Mouse (Mus musculus) midbrain, embryonic 14.5 days (tissue): ENCODE measurements around the gene Ppfia4. TPM values are rescaled to one million over a fixed set of nuclear protein-coding genes. Genes with fewer than 3 reads are reported as not detected.

Experiments used
- ATAC-seq: fragments of 200-750 bp; cut with Nextera tagmentation; 2 replicates; pipeline ENCODE4 v1.8.0; 2017; ENCODE audit warnings: moderate number of reproducible peaks, moderate library complexity; ENCODE audit not compliant: low FRiP score, low TSS enrichment
- DNase-seq: peaks from one replicate; pipeline ENCODE4 v3.0.0-alpha.2; 2015
- H3K27ac ChIP-seq: fragments of 300-500 bp; sonication (generic); replicated peaks from 2 replicates; pipeline ENCODE4 v1.5.1; 2014; ENCODE audit warnings: mild to moderate bottlenecking, low read depth, low read length, moderate library complexity
- H3K27me3 ChIP-seq: fragments of 300-500 bp; sonication (generic); 2 replicates; pipeline ENCODE4 v1.6.1; 2014; ENCODE audit warnings: low read length, control low read depth, mixed read lengths; ENCODE audit not compliant: control insufficient read depth, insufficient read depth
- H3K36me3 ChIP-seq: fragments of 300-500 bp; sonication (generic); 2 replicates; pipeline ENCODE4 v1.6.1; 2014; ENCODE audit warnings: low read length, control low read depth; ENCODE audit not compliant: control insufficient read depth, insufficient read depth
- H3K4me1 ChIP-seq: fragments of 300-500 bp; sonication (generic); 2 replicates; pipeline ENCODE4 v1.6.1; 2014; ENCODE audit warnings: mild to moderate bottlenecking, antibody characterized with exemption, low read length, control low read depth; ENCODE audit not compliant: control insufficient read depth, insufficient read depth
- H3K4me2 ChIP-seq: fragments of 300-500 bp; sonication (generic); 2 replicates; pipeline ENCODE4 v1.6.1; 2014; ENCODE audit warnings: mild to moderate bottlenecking, low read length, moderate library complexity
- H3K4me3 ChIP-seq: fragments of 300-500 bp; sonication (generic); replicated peaks from 2 replicates; pipeline ENCODE4 v1.5.1; 2014; ENCODE audit warnings: low read depth, low read length
- H3K9ac ChIP-seq: fragments of 300-500 bp; sonication (generic); replicated peaks from 2 replicates; pipeline ENCODE4 v1.6.1; 2014; ENCODE audit warnings: mild to moderate bottlenecking, low read length, moderate library complexity
- H3K9me3 ChIP-seq: fragments of 300-500 bp; sonication (generic); 2 replicates; pipeline ENCODE4 v1.6.1; 2016; ENCODE audit warnings: low read length, control low read depth, mixed read lengths; ENCODE audit not compliant: control insufficient read depth
- WGBS: fragments of 180-500 bp; shearing (Covaris S2); extraction: QIAGEN DNeasy Blood & Tissue Kit; methylation state at CpG from one replicate; pipeline ENCODE4 v1.1.7; 2014; 5-methylcytosine and 5-hydroxymethylcytosine counted together
- polyA plus RNA-seq: library from polyadenylated mRNA; unstranded; fragments of >200 nt; fragmentation: Nextera tagmentation; extraction: Ambion mirVana; gene quantifications from 2 replicates; pipeline ENCODE4 v1.2.1, GENCODE M21; 2014

The Ppfia4 gene
- polyA plus RNA-seq, 1 experiment from 2014 or later: 11.5 TPM

DNA sequence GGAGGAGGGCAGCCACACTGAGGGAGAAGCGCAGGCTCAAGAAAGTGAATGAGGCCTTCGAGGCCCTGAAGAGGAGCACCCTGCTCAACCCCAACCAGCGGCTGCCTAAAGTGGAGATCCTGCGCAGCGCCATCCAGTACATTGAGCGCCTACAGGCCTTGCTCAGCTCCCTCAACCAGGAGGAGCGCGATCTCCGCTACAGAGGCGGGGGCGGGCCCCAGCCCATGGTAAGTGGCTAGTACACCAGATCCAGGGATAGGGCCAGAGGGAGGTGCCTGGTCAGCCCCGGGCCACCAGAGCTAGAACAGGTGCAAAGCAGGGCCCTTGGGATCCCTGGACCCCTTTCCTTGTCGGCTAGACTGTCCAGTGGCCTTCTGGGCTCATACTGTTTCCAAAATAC lies 42.4 kb downstream of the Ppfia4 start:
- Histone ChIP-seq H3K4me2 (no peak overlapping the region), H3K36me3 (no peaks in the 10 kb centered on the region), H3K27ac (no peak overlapping the region), H3K27me3 (no peaks in the 10 kb centered on the region), H3K4me3 (no peak overlapping the region), H3K9ac (no peak overlapping the region), H3K4me1 (0 out of 2 replicates have a peak, but pooled peaks cover 8% of the 10 kb centered on the region), H3K9me3 (no peaks in the 10 kb centered on the region)
- DNase-seq: no peak
- ATAC-seq: no peak
- WGBS: 92% methylated on average over 13 of the region's 13 CpGs

DNA sequence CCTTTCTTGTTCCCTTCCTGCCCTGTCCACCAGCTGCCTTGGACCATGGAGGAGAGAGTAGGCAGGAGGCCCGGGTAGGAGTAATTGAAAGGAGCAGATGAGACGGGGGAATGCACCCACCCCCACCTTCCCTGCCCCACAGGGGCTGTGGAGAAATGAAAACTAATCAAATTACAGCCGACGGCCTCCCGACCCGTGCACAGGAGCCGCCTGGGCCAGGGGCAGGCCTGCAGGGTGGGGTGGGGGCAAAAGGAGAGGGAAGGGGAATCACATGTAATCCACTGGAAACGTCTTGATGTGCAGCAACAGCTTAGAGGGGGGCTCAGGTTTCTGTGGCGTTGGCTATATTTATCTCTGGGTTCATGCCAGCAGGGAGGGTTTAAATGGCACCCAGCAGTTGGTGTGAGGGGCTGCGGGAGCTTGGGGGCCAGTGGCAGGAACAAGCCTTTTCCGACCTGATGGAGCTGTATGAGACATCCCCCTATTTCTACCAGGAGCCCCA lies 43.1 kb downstream of the Ppfia4 start, which contains the start of gene Myog:
TSS of gene Myog (plus strand) at position 392 of the 502 bp plus-strand sequence.
- no peaks in the 10 kb centered on the region for H3K9me3 ChIP-seq
- H3K9ac ChIP-seq: no peak within 1 kb of the TSS
- no peaks in the 10 kb centered on the region for H3K36me3 ChIP-seq
- no peak within 1 kb of the TSS for H3K27ac ChIP-seq
- DNase-seq: no peak
- no peak within 1 kb of the TSS for H3K4me2 ChIP-seq
- H3K4me3 ChIP-seq: no peak within 1 kb of the TSS
- no peaks in the 10 kb centered on the region for H3K27me3 ChIP-seq
- 0 out of 2 replicates have a peak, but pooled peaks cover 8% of the 10 kb centered on the region for H3K4me1 ChIP-seq
- ATAC-seq: no peak
- 47% methylated on average over 11 of the region's 11 CpGs for WGBS

- Histone ChIP-seq H3K9ac (no peak overlapping the region), H3K4me1 (0 out of 2 replicates have a peak, but pooled peaks cover 8% of the 10 kb centered on the region), H3K9me3 (no peaks in the 10 kb centered on the region), H3K27ac (no peak overlapping the region), H3K4me3 (no peak overlapping the region), H3K27me3 (no peaks in the 10 kb centered on the region), H3K4me2 (no peak overlapping the region), H3K36me3 (no peaks in the 10 kb centered on the region)
- WGBS: 79% methylated on average over 3 of the region's 3 CpGs
- DNase-seq (no peak), ATAC-seq (no peak)
Observed at GRCm38 (mm10) chr1:134288239-134288638, 44.5 kb downstream of the Ppfia4 start.

DNA sequence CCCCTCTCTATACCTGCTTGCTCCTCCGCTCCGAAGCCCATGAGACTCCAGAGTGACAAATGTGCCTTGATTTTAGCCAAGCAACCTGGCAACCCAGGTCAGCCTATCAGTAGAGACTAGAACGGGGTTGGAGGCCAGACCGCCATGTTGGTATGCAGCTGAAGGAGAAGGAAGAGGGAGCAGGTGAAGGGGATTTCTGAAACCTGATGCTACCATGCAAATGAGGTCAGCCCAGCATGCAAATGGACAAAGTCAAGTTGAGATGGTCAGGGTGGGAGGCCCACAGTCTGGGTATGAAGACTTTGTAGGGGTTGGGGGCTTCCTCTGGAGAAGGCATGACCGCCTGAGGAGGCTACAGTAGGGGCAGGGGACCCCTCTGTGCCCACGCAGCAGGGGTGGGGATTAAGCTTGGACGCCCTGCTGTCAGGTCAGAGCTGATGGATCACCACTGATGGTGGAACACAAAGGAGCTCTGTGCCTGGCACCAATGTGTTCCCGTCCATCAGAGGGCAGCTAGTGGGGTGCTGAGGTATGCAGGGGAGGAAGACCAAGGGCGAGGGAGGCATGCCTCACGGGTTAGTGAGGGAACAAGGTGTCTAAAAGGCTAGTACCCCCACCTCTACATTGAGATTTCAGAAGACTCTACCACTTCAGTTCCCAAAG lies 47.1 kb downstream of the Ppfia4 start:
- WGBS: 46% methylated on average over 10 of the region's 10 CpGs
- no peak for DNase-seq
- Histone ChIP-seq H3K4me3 (no peak overlapping the region), H3K27me3 (no peaks in the 10 kb centered on the region), H3K9ac (no peak overlapping the region), H3K27ac (no peak overlapping the region), H3K36me3 (no peaks in the 10 kb centered on the region), H3K4me2 (no peak overlapping the region), H3K9me3 (no peaks in the 10 kb centered on the region), H3K4me1 (0 out of 2 replicates have a peak, but pooled peaks cover 5% of the 10 kb centered on the region)
- ATAC-seq: no peak

GRCm38 (mm10) chr1:134283108-134283507 lies 49.6 kb downstream of the Ppfia4 start:
- ATAC-seq (no peak), DNase-seq (no peak)
- H3K9me3 ChIP-seq: no peaks in the 10 kb centered on the region
- H3K4me1 ChIP-seq: no peaks in the 10 kb centered on the region
- H3K9ac ChIP-seq: no peak overlapping the region
- no peaks in the 10 kb centered on the region for H3K27me3 ChIP-seq
- no peak overlapping the region for H3K4me2 ChIP-seq
- H3K27ac ChIP-seq: no peak overlapping the region
- H3K36me3 ChIP-seq: no peaks in the 10 kb centered on the region
- no peak overlapping the region for H3K4me3 ChIP-seq
- 31% methylated on average over 1 of the region's 1 CpGs for WGBS

DNA sequence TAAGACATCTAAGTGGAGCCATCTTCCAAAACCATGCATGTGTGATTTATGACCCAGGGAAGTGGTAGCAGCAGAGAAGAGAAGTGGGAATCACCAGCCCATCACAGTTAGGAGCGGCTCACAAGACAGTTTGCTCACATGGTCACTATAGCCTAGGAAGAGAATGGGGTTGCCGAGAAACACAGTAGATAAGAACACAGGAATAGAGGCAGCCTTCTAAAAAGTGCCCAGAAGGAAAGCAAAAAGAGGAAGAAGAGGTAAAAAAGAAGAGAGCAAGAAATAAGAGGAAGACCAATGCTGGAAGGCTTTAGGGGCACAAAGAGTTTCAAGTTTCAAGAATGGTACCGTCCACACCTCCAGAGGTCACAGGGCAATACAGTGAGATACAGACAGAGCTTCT lies 50.4 kb downstream of the Ppfia4 start:
- H3K36me3 ChIP-seq: no peaks in the 10 kb centered on the region
- no peaks in the 10 kb centered on the region for H3K4me1 ChIP-seq
- no peaks in the 10 kb centered on the region for H3K9me3 ChIP-seq
- H3K4me3 ChIP-seq: no peak overlapping the region
- no peak overlapping the region for H3K27ac ChIP-seq
- 88% methylated on average over 3 of the region's 3 CpGs for WGBS
- H3K9ac ChIP-seq: no peak overlapping the region
- DNase-seq: no peak
- ATAC-seq: no peak
- H3K27me3 ChIP-seq: no peaks in the 10 kb centered on the region
- H3K4me2 ChIP-seq: no peak overlapping the region

DNA sequence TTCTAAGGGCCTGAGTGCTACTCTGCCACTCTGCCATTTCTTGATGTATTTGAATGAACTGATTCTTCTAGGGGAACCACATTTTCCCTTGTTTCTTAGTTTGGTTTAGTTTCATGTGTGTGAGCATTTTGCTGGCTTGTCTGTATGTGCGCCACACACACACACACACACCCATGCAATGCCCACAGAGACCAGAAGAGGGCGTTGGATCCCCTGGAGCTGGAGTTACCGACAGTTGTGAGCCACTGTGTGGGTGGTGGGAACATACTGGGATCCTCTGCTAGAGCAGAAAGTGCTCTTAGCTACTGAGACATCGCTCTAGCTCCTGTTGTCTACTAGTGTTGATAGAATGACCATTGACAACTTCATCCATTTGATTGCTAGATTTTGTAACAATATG lies 51.2 kb downstream of the Ppfia4 start:
- DNase-seq (no peak), ATAC-seq (no peak)
- no peak overlapping the region for H3K4me3 ChIP-seq
- no peaks in the 10 kb centered on the region for H3K36me3 ChIP-seq
- H3K9ac ChIP-seq: no peak overlapping the region
- WGBS: 69% methylated on average over 4 of the region's 4 CpGs
- no peaks in the 10 kb centered on the region for H3K4me1 ChIP-seq
- H3K27ac ChIP-seq: no peak overlapping the region
- no peaks in the 10 kb centered on the region for H3K9me3 ChIP-seq
- H3K27me3 ChIP-seq: no peaks in the 10 kb centered on the region
- H3K4me2 ChIP-seq: no peak overlapping the region

DNA sequence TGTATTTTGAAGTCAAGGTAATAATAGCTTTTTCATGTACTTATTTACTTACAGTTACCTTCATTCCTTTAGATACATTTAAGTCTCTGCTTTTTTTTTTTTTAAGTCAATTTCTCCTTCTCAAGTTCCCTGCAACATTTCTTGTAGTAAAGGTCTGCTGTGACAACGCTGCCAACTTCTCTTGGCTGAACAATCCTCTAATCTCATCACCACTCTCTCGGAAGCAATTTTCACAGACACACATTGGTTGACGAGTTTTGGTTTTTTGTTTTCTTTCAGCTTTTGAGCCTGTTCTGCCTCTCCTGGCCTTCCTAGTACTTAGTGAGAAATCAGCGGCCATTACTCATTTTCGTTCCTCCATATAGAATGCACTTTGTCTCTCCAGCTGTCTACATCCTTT lies 52.6 kb downstream of the Ppfia4 start:
- H3K4me3 ChIP-seq: no peak overlapping the region
- no peaks in the 10 kb centered on the region for H3K27me3 ChIP-seq
- ATAC-seq (no peak), DNase-seq (no peak)
- no peak overlapping the region for H3K9ac ChIP-seq
- no peaks in the 10 kb centered on the region for H3K4me1 ChIP-seq
- no peak overlapping the region for H3K27ac ChIP-seq
- H3K36me3 ChIP-seq: no peaks in the 10 kb centered on the region
- no peak overlapping the region for H3K4me2 ChIP-seq
- no peaks in the 10 kb centered on the region for H3K9me3 ChIP-seq
- 86% methylated on average over 5 of the region's 5 CpGs for WGBS

- Histone ChIP-seq H3K27ac (no peak overlapping the region), H3K9ac (no peak overlapping the region), H3K4me2 (no peak overlapping the region), H3K36me3 (no peaks in the 10 kb centered on the region), H3K27me3 (no peaks in the 10 kb centered on the region), H3K9me3 (no peaks in the 10 kb centered on the region), H3K4me1 (no peaks in the 10 kb centered on the region), H3K4me3 (no peak overlapping the region)
- WGBS: 81% methylated on average over 7 of the region's 7 CpGs
- DNase-seq (no peak), ATAC-seq (no peak)
Observed at GRCm38 (mm10) chr1:134276823-134277222, 55.9 kb downstream of the Ppfia4 start.
